Mouse (Mus musculus): ENCODE measurements at regions not wholly inside any gene's neighbourhood (a gene's known extent, or its start where the extent isn't known, plus 50 kb on each side); places are given as distances from the start of the nearest gene placed in this dataset.

- WGBS, result 77% methylated on average over 5 of the region's 5 CpGs
- no peak for ATAC-seq
- H3K9me3 ChIP-seq (ENCODE audit: low read length), result no peaks in the 10 kb centered on the region
- DNase-seq (ENCODE audit: low spot score), result no peak
- no peak overlapping the region for H3K27ac ChIP-seq (ENCODE audit: low read length)
- H3K4me2 ChIP-seq (replicated peaks; ENCODE audit: low read depth, low read length), result no peak overlapping the region
- H3K27me3 ChIP-seq (replicated peaks; ENCODE audit: insufficient read depth, low read length), result no peaks in the 10 kb centered on the region
- no peaks in the 10 kb centered on the region for H3K4me1 ChIP-seq (ENCODE audit: insufficient read depth, low read depth, low read length)
- TF ChIP-seq EP300 (IDR thresholded peaks at IDR 0.05), result no peak
- no peak overlapping the region for H3K4me3 ChIP-seq (ENCODE audit: low read depth, low read length)
- H3K36me3 ChIP-seq (ENCODE audit: insufficient read depth, low read length), result no peaks in the 10 kb centered on the region
- no peak overlapping the region for H3K9ac ChIP-seq (replicated peaks; ENCODE audit: low read depth)
Observed at GRCm38 (mm10) chr5:82356336-82356735, 998.7 kb downstream of the Tecrl start.

- no peak overlapping the region for H3K27ac ChIP-seq (ENCODE audit: low read length)
- no peaks in the 10 kb centered on the region for H3K9me3 ChIP-seq (ENCODE audit: low read length)
- no peak overlapping the region for H3K4me2 ChIP-seq (replicated peaks; ENCODE audit: low read depth, low read length)
- 81% methylated on average over 2 of the region's 2 CpGs for WGBS
- H3K4me3 ChIP-seq (ENCODE audit: low read depth, low read length), result no peak overlapping the region
- TF ChIP-seq EP300 (IDR thresholded peaks at IDR 0.05) (no peak), CTCF (IDR thresholded peaks at IDR 0.05) (no peak)
- no peaks in the 10 kb centered on the region for H3K4me1 ChIP-seq (ENCODE audit: insufficient read depth, low read depth, low read length)
- H3K9ac ChIP-seq (replicated peaks; ENCODE audit: low read depth), result no peak overlapping the region
- DNase-seq (ENCODE audit: low spot score) (no peak), ATAC-seq (no peak)
- H3K27me3 ChIP-seq (replicated peaks; ENCODE audit: insufficient read depth, low read length), result no peaks in the 10 kb centered on the region
- H3K36me3 ChIP-seq (ENCODE audit: insufficient read depth, low read length), result no peaks in the 10 kb centered on the region
Observed at GRCm38 (mm10) chr5:82351089-82351488, 1003.9 kb downstream of the Tecrl start.

GRCm38 (mm10) chr5:82346672-82347071 lies 1008.3 kb downstream of the Tecrl start:
- H3K27me3 ChIP-seq (replicated peaks; ENCODE audit: insufficient read depth, low read length), result no peaks in the 10 kb centered on the region
- no peaks in the 10 kb centered on the region for H3K4me1 ChIP-seq (ENCODE audit: insufficient read depth, low read depth, low read length)
- TF ChIP-seq CTCF (IDR thresholded peaks at IDR 0.05), result peak; percentile 90
- TF ChIP-seq EP300 (IDR thresholded peaks at IDR 0.05), result no peak
- H3K9me3 ChIP-seq (ENCODE audit: low read length), result no peaks in the 10 kb centered on the region
- H3K36me3 ChIP-seq (ENCODE audit: insufficient read depth, low read length), result no peaks in the 10 kb centered on the region
- H3K27ac ChIP-seq (ENCODE audit: low read length), result no peak overlapping the region
- no peak overlapping the region for H3K9ac ChIP-seq (replicated peaks; ENCODE audit: low read depth)
- peak; percentile 28; the same call in 1 of the 2 replicates for ATAC-seq
- no peak overlapping the region for H3K4me3 ChIP-seq (ENCODE audit: low read depth, low read length)
- H3K4me2 ChIP-seq (replicated peaks; ENCODE audit: low read depth, low read length), result no peak overlapping the region
- 6% methylated on average over 7 of the region's 7 CpGs for WGBS
- peak; percentile 79 for DNase-seq (ENCODE audit: low spot score)

GRCm38 (mm10) chr5:82324354-82324753 lies 1030.6 kb downstream of the Tecrl start:
- DNase-seq (ENCODE audit: low spot score) (no peak), ATAC-seq (no peak)
- Histone ChIP-seq H3K27ac (ENCODE audit: low read length) (no peak overlapping the region), H3K9ac (replicated peaks; ENCODE audit: low read depth) (no peak overlapping the region), H3K4me1 (ENCODE audit: insufficient read depth, low read depth, low read length) (no peaks in the 10 kb centered on the region), H3K4me3 (ENCODE audit: low read depth, low read length) (no peak overlapping the region), H3K9me3 (ENCODE audit: low read length) (no peaks in the 10 kb centered on the region), H3K27me3 (replicated peaks; ENCODE audit: insufficient read depth, low read length) (no peaks in the 10 kb centered on the region), H3K4me2 (replicated peaks; ENCODE audit: low read depth, low read length) (no peak overlapping the region), H3K36me3 (ENCODE audit: insufficient read depth, low read length) (no peaks in the 10 kb centered on the region)
- TF ChIP-seq CTCF (IDR thresholded peaks at IDR 0.05), result no peak
- 69% methylated on average over 4 of the region's 4 CpGs for WGBS

- TF ChIP-seq CTCF (IDR thresholded peaks at IDR 0.05) (no peak), EP300 (IDR thresholded peaks at IDR 0.05) (no peak)
- H3K4me2 ChIP-seq (replicated peaks; ENCODE audit: low read depth, low read length), result no peak overlapping the region
- H3K36me3 ChIP-seq (ENCODE audit: insufficient read depth, low read length), result no peaks in the 10 kb centered on the region
- H3K4me3 ChIP-seq (ENCODE audit: low read depth, low read length), result no peak overlapping the region
- H3K9me3 ChIP-seq (ENCODE audit: low read length), result no peaks in the 10 kb centered on the region
- 80% methylated on average over 1 of the region's 1 CpGs for WGBS
- no peaks in the 10 kb centered on the region for H3K27me3 ChIP-seq (replicated peaks; ENCODE audit: insufficient read depth, low read length)
- ATAC-seq (no peak), DNase-seq (ENCODE audit: low spot score) (no peak)
- no peak overlapping the region for H3K27ac ChIP-seq (ENCODE audit: low read length)
- H3K4me1 ChIP-seq (ENCODE audit: insufficient read depth, low read depth, low read length), result no peaks in the 10 kb centered on the region
- H3K9ac ChIP-seq (replicated peaks; ENCODE audit: low read depth), result no peak overlapping the region
Observed at GRCm38 (mm10) chr5:82319709-82320333, 1035.2 kb downstream of the Tecrl start.

GRCm38 (mm10) chr5:82312054-82312453 lies 1042.9 kb downstream of the Tecrl start:
- no peak for ATAC-seq
- DNase-seq (ENCODE audit: low spot score), result no peak
- H3K27me3 ChIP-seq (replicated peaks; ENCODE audit: insufficient read depth, low read length), result no peaks in the 10 kb centered on the region

More at GRCm38 (mm10) chr5:82312054-82312453, 1042.9 kb downstream of the Tecrl start:
- Histone ChIP-seq H3K27ac (ENCODE audit: low read length) (no peak overlapping the region), H3K4me3 (ENCODE audit: low read depth, low read length) (no peak overlapping the region), H3K36me3 (ENCODE audit: insufficient read depth, low read length) (no peaks in the 10 kb centered on the region), H3K4me1 (ENCODE audit: insufficient read depth, low read depth, low read length) (no peaks in the 10 kb centered on the region), H3K9me3 (ENCODE audit: low read length) (no peaks in the 10 kb centered on the region), H3K4me2 (replicated peaks; ENCODE audit: low read depth, low read length) (no peak overlapping the region), H3K9ac (replicated peaks; ENCODE audit: low read depth) (no peak overlapping the region)
- TF ChIP-seq EP300 (IDR thresholded peaks at IDR 0.05) (no peak), CTCF (IDR thresholded peaks at IDR 0.05) (no peak)
- 40% methylated on average over 6 of the region's 6 CpGs for WGBS

All from lung, postnatal 0 days (tissue).